Comparison of ENCODE assay signal across 33 mouse cellular contexts in the genomic region with DNA sequence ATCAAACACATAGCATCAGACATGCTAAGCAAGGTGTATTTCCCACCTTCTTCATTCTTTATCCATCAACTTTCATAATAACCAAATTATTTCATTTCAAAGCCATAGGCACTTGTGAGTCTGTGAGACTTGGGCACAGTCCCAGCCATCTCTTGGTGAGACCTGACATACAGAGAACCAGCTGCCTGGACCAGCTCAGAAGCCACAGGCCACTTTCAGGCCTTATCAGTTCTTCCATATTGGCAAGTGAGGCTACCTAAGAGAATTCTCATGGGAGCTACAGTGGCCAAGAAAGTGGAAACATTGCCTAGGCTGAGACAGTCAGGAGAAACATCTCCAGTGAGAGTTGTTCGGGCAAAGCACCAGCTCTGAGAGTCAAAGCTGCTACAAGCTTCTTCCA. TPM values are rescaled to one million over a fixed set of nuclear protein-coding genes. Genes with fewer than 3 reads are reported as not detected.
DNase-seq lines count a peak whose midpoint lies in the region; ATAC-seq and TF ChIP-seq lines count a peak whose summit lies in the region.
"Had no signal": no experiment of that assay in that cellular context is flagged by ENCODE, and none has a peak within 500 bp of the region (broad histone marks: within the 10 kb centered on the region; RNA-seq: fewer than 3 reads in every experiment).

No protein-coding gene starts in this region.

- H3K9me3 ChIP-seq in liver, embryonic 12.5 days (replicated peaks): no peaks in the 10 kb centered on the region
- no peaks in the 10 kb centered on the region for H3K9me3 ChIP-seq in liver, postnatal 0 days (ENCODE audit: low read length)
- H3K9me3 ChIP-seq in MEL (replicated peaks; ENCODE audit: insufficient read depth, low read length): no peaks in the 10 kb centered on the region
- H3K9me3 ChIP-seq in liver, embryonic 13.5 days (replicated peaks): no peaks in the 10 kb centered on the region
- H3K9me3 ChIP-seq: forebrain, embryonic 10.5 days; heart, embryonic 12.5 days; heart, embryonic 15.5 days had no signal

- intact Hi-C loops in left cerebral cortex, postnatal 14 days (cut with DNase I): no loop called here

- no peak for TF ChIP-seq RAD21 in MEL (IDR thresholded peaks at IDR 0.05; ENCODE audit: low read depth, low read length)

- TF ChIP-seq CTCF in liver, postnatal 0 days (IDR thresholded peaks at IDR 0.05; ENCODE audit: low read depth): no peak
- no peak for TF ChIP-seq CTCF in MEL (IDR thresholded peaks at IDR 0.05 in 2 of 3, conservative IDR thresholded peaks at IDR 0.05 in 1 of 3; ENCODE audit: control insufficient read depth in 1 of 3, insufficient read depth in 1 of 3, low read depth in 2 of 3, low read length in 3 of 3, poor library complexity in 1 of 3, severe bottlenecking in 1 of 3)

- peaks cover 17% of the 10 kb centered on the region for H3K36me3 ChIP-seq in liver, embryonic 12.5 days
- peaks cover 6% of the 10 kb centered on the region; the same call in 1 of the 2 replicates for H3K36me3 ChIP-seq in liver, postnatal 0 days (replicated peaks; ENCODE audit: insufficient read depth, low read length)
- H3K36me3 ChIP-seq in MEL (ENCODE audit: control insufficient read depth in 1 of 2, insufficient read depth in 2 of 2, low read length in 2 of 2): peaks cover 0 to 28% of the 10 kb centered on the region in 2 experiments; a peak in 2 of 4 replicates
- no peaks in the 10 kb centered on the region for H3K36me3 ChIP-seq in liver, embryonic 13.5 days
- H3K36me3 ChIP-seq: heart, embryonic 15.5 days had no signal

- no peak for DNase-seq in liver, postnatal 0 days
- peak; percentile 52 for DNase-seq in MEL (ENCODE audit: low read depth, low spot score)
- DNase-seq in liver, embryonic 13.5 days: no peak
- no peak for DNase-seq in right cerebral cortex, postnatal 4 days
- no peak for DNase-seq in left cerebral cortex, postnatal 14 days (ENCODE audit: low spot score in 2 of 2)
- no peak for DNase-seq in right cerebral cortex, adult 18-20 months
- DNase-seq: adrenal gland, adult 8-10 months; adrenal gland, postnatal 25 days; cerebellum, adult 11-12 months; cerebellum, adult 8-10 months; cerebellum, postnatal 10 days; cerebellum, postnatal 36 days; forebrain, postnatal 0 days; gastrocnemius, adult 2 months; gastrocnemius, postnatal 14 days; heart, adult 18-20 months; heart, postnatal 14 days; heart, postnatal 4 days had no signal

- no peaks in the 10 kb centered on the region for H3K79me2 ChIP-seq in MEL (ENCODE audit: control insufficient read depth, insufficient read depth, low read length, poor library complexity)

- H3K4me1 ChIP-seq in liver, embryonic 12.5 days: peaks cover 39% of the 10 kb centered on the region
- peaks cover 3% of the 10 kb centered on the region; the same call in 1 of the 2 replicates for H3K4me1 ChIP-seq in liver, postnatal 0 days (ENCODE audit: insufficient read depth)
- H3K4me1 ChIP-seq in MEL (ENCODE audit: control insufficient read depth in 1 of 2, insufficient read depth in 2 of 2, low read length in 2 of 2): peaks cover 17 to 27% of the 10 kb centered on the region in 2 experiments
- peaks cover 36% of the 10 kb centered on the region for H3K4me1 ChIP-seq in liver, embryonic 13.5 days (replicated peaks)
- H3K4me1 ChIP-seq: forebrain, embryonic 10.5 days had no signal

- TF ChIP-seq EP300 in liver, postnatal 0 days (IDR thresholded peaks at IDR 0.05; ENCODE audit: low read depth): no peak
- TF ChIP-seq EP300 in MEL (IDR thresholded peaks at IDR 0.05; ENCODE audit: low read depth in 1 of 2, low read length in 2 of 2): no peak

- H3K27me3 ChIP-seq in liver, embryonic 12.5 days (replicated peaks): no peaks in the 10 kb centered on the region
- no peaks in the 10 kb centered on the region for H3K27me3 ChIP-seq in liver, postnatal 0 days (ENCODE audit: insufficient read depth, low read length)
- H3K27me3 ChIP-seq in MEL (ENCODE audit: control insufficient read depth in 1 of 2, insufficient read depth in 2 of 2, low read length in 2 of 2): no peaks in the 10 kb centered on the region
- no peaks in the 10 kb centered on the region for H3K27me3 ChIP-seq in liver, embryonic 13.5 days
- H3K27me3 ChIP-seq: heart, embryonic 12.5 days; heart, embryonic 15.5 days had no signal

- ATAC-seq in liver, embryonic 12.5 days: 0 out of 2 replicates have a peak, but pooled peaks have one; percentile 21
- ATAC-seq in liver, postnatal 0 days: no peak
- ATAC-seq in liver, embryonic 13.5 days (ENCODE audit: low read depth): peak; percentile 43; the same call in 1 of the 2 replicates
- ATAC-seq in megakaryocyte-erythroid progenitor cell, adult 5-6 weeks (replicated peaks; ENCODE audit: low FRiP score, low TSS enrichment, poor library complexity, severe bottlenecking): peak; percentile 42
- ATAC-seq: CD4-positive, CD25-positive, alpha-beta regulatory T cell, adult 4 months; forebrain, embryonic 14.5 days; forebrain, postnatal 0 days; hindbrain, postnatal 0 days had no signal

- TF ChIP-seq POLR2A in MEL (IDR thresholded peaks at IDR 0.05; ENCODE audit: control insufficient read depth in 1 of 2, insufficient read depth in 1 of 2, low read depth in 1 of 2, low read length in 2 of 2, poor library complexity in 1 of 2): no peak

- H3K4me3 ChIP-seq in liver, embryonic 12.5 days: no peak overlapping the region
- H3K4me3 ChIP-seq in liver, postnatal 0 days (ENCODE audit: low read depth, low read length): no peak overlapping the region
- H3K4me3 ChIP-seq in MEL (ENCODE audit: control insufficient read depth in 1 of 2, insufficient read depth in 1 of 2, low read depth in 2 of 2, low read length in 2 of 2): no peak overlapping the region
- H3K4me3 ChIP-seq in liver, embryonic 13.5 days (replicated peaks): no peak overlapping the region
- H3K4me3 ChIP-seq: forebrain, embryonic 10.5 days; gastrocnemius, adult 2 months; heart, embryonic 12.5 days; heart, embryonic 15.5 days had no signal

- 56% methylated on average over 1 of the region's 1 CpGs for WGBS in liver, embryonic 12.5 days (ENCODE audit: insufficient replicate concordance)
- WGBS in liver, postnatal 0 days (ENCODE audit: insufficient replicate concordance): 47% methylated on average over 1 of the region's 1 CpGs
- WGBS in liver, embryonic 13.5 days (ENCODE audit: insufficient replicate concordance): 50% methylated on average over 1 of the region's 1 CpGs

- no peak overlapping the region for H3K27ac ChIP-seq in liver, embryonic 12.5 days
- H3K27ac ChIP-seq in liver, postnatal 0 days (ENCODE audit: low read depth): no peak overlapping the region
- H3K27ac ChIP-seq in MEL (ENCODE audit: control insufficient read depth, low read depth, low read length): no peak overlapping the region
- H3K27ac ChIP-seq in liver, embryonic 13.5 days: no peak overlapping the region
- H3K27ac ChIP-seq: forebrain, embryonic 10.5 days; gastrocnemius, adult 2 months; heart, embryonic 15.5 days; hindbrain, embryonic 14.5 days; hindbrain, postnatal 0 days had no signal

- 0 out of 2 replicates have a peak overlapping the region, but pooled peaks have one; percentile 4 for H3K4me2 ChIP-seq in liver, embryonic 12.5 days
- no peak overlapping the region for H3K4me2 ChIP-seq in liver, postnatal 0 days (ENCODE audit: low read depth, low read length)
- no peak overlapping the region for H3K4me2 ChIP-seq in liver, embryonic 13.5 days
- H3K4me2 ChIP-seq: heart, embryonic 12.5 days; heart, embryonic 15.5 days; hindbrain, embryonic 14.5 days had no signal

- H3K9ac ChIP-seq in liver, embryonic 12.5 days: no peak overlapping the region
- H3K9ac ChIP-seq in liver, postnatal 0 days (replicated peaks): no peak overlapping the region
- H3K9ac ChIP-seq in MEL (ENCODE audit: control insufficient read depth, low read depth, low read length, poor library complexity, severe bottlenecking): no peak overlapping the region
- no peak overlapping the region for H3K9ac ChIP-seq in liver, embryonic 13.5 days
- H3K9ac ChIP-seq: forebrain, postnatal 0 days; heart, embryonic 12.5 days; heart, embryonic 15.5 days; hindbrain, embryonic 14.5 days had no signal

TF ChIP-seq in MEL, 35 proteins besides CTCF, POLR2A, EP300 and RAD21 (continues in another document):
- TF ChIP-seq GATA1 (IDR thresholded peaks at IDR 0.05; ENCODE audit: low read depth, low read length): 0 out of 2 replicates have a peak, but pooled peaks have one; percentile 21
- TF ChIP-seq MXI1 (IDR thresholded peaks at IDR 0.05; ENCODE audit: low read depth, low read length): no peak
- no peak for TF ChIP-seq HCFC1 (IDR thresholded peaks at IDR 0.05; ENCODE audit: low read depth, low read length)
- TF ChIP-seq NELFE (IDR thresholded peaks at IDR 0.05; ENCODE audit: low read depth, low read length): no peak
- no peak for TF ChIP-seq ZMIZ1 (IDR thresholded peaks at IDR 0.05; ENCODE audit: low read depth, low read length)
- no peak for TF ChIP-seq MYB (IDR thresholded peaks at IDR 0.05; ENCODE audit: low read depth, low read length)
- TF ChIP-seq SMC3 (IDR thresholded peaks at IDR 0.05; ENCODE audit: low read depth, low read length): no peak
- 0 out of 2 replicates have a peak, but pooled peaks have one; percentile 29 for TF ChIP-seq TCF12 (IDR thresholded peaks at IDR 0.05; ENCODE audit: low read depth, low read length)

RNA-seq across cellular contexts. Expression of gene Timm8a2, which starts 11.4 kb away (rescaled TPM):
- not detected in 2 replicates for polyA plus RNA-seq in liver, embryonic 12.5 days (2016; fragmentation: Nextera tagmentation; extraction: Ambion mirVana)
- not detected in 2 replicates for polyA plus RNA-seq in liver, postnatal 0 days (2015; fragmentation: Nextera tagmentation; extraction: Ambion mirVana)
- not detected in 2 replicates for total RNA-seq in MEL (2012; rRNA removed)
- polyA plus RNA-seq in MEL (2012; ENCODE audit: insufficient read depth in 1 of 2, insufficient read length in 2 of 2, low read depth in 1 of 2, low replicate concordance in 2 of 2, missing spikeins in 1 of 2): under 1 TPM in 1 of 2 experiments, not detected in 1; 0.18 TPM
- not detected in 2 replicates for polyA plus RNA-seq in liver, embryonic 13.5 days (2015; fragmentation: Nextera tagmentation; extraction: Ambion mirVana)
- total RNA-seq in megakaryocyte-erythroid progenitor cell, adult 5-6 weeks (2014; fragmentation: Nextera tagmentation): not detected in 2 replicates
- total RNA-seq in megakaryocyte-erythroid progenitor cell, adult 5-6 weeks (2017): not detected in 2 replicates
- under 1 TPM in 1 of 2 experiments, not detected in 1; 0.38 TPM for total RNA-seq in left cerebral cortex, postnatal 14 days (2021)
- total RNA-seq: adrenal gland, adult 8-10 months; adrenal gland, postnatal 25 days; forebrain, postnatal 0 days; gastrocnemius, adult 2 months; gastrocnemius, postnatal 14 days; gastrocnemius, postnatal 4 days; heart, adult 18-20 months; heart, postnatal 14 days; heart, postnatal 4 days; hindbrain, postnatal 0 days had no signal
- polyA plus RNA-seq: C2C12; CD4-positive, CD25-positive, alpha-beta regulatory T cell, adult 4 months; embryonic facial prominence, embryonic 11.5 days; embryonic facial prominence, embryonic 14.5 days; forebrain, embryonic 10.5 days; forebrain, embryonic 14.5 days; forebrain, postnatal 0 days; frontal cortex, adult 2 months; heart, embryonic 12.5 days; heart, embryonic 15.5 days; hindbrain, embryonic 11.5 days; hindbrain, embryonic 14.5 days; hindbrain, postnatal 0 days had no signal

RNA-seq across cellular contexts. Expression of gene Gpr183, which starts 58.1 kb away (rescaled TPM):
- polyA plus RNA-seq in liver, embryonic 12.5 days (2016; fragmentation: Nextera tagmentation; extraction: Ambion mirVana): 1.8 and 2.1 TPM in 2 replicates
- polyA plus RNA-seq in liver, postnatal 0 days (2015; fragmentation: Nextera tagmentation; extraction: Ambion mirVana): 0.94 and 0.95 TPM in 2 replicates
- 0.04 and 0.07 TPM in 2 replicates for total RNA-seq in MEL (2012; rRNA removed)
- under 1 TPM in 1 of 2 experiments, not detected in 1; 0.06 TPM for polyA plus RNA-seq in MEL (2012; ENCODE audit: insufficient read depth in 1 of 2, insufficient read length in 2 of 2, low read depth in 1 of 2, low replicate concordance in 2 of 2, missing spikeins in 1 of 2)
- polyA plus RNA-seq in liver, embryonic 13.5 days (2015; fragmentation: Nextera tagmentation; extraction: Ambion mirVana): 0.96 and 1.3 TPM in 2 replicates
- 0.52 TPM in 1 of 2 replicates, not detected in the other for total RNA-seq in megakaryocyte-erythroid progenitor cell, adult 5-6 weeks (2014; fragmentation: Nextera tagmentation)
- total RNA-seq in megakaryocyte-erythroid progenitor cell, adult 5-6 weeks (2017): 0.94 and 2.7 TPM in 2 replicates
- under 1 TPM; 0.66 to 0.91 TPM for total RNA-seq in left cerebral cortex, postnatal 14 days (2021)
